Mouse (Mus musculus): ENCODE data around the gene Ankzf1. TPM values are rescaled to one million over a fixed set of nuclear protein-coding genes. Genes with fewer than 3 reads are reported as not detected.

The Ankzf1 gene
- total and polyA plus RNA-seq, 2 experiments, result 16.6 to 17.7 TPM

DNA sequence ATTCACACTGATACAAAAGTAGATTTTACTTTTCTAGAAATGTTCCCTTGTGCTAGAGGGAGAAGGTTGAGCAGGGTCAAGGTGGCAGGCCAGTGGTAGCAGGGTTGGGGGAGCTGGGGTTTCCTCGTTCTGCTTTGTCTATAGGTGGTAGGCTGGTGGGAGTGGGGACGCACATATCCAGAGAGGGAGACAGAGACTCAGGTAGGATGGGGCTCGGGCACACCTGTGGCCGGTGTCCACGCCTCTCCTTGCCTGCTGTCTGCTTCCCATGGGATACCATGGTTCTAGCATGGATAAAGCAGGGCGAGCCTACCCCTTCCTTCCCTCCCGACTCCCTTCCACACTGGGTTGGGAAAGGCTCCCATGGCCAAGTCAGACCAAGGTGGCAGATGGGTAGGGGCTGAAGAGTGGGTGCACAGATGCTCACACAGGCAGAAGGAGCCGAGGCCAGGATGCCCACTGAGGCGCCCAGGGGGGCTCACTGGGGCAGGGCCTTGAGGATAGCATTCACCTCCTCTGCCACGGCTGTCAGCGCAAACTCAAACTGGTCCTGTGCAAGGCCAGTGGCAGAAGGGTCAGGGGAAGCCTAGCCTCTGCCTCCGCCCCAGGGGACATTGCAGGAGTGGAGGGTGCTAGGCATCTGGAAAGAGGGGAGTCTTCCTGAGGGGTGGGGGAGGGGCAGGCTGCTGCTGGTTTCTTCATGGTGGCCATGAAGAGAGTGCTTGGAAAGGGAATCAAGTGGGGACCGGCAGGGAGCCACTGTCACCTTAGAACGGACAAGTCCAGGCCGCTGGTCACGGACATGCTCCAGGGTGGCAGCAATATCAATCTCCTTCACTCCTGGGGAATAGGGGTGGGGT, 55.4 kb downstream of the Ankzf1 start:
- peaks cover 2% of the 10 kb centered on the region for H3K4me1 ChIP-seq (ENCODE audit: control insufficient read depth, insufficient read depth, low read length)
- no peaks in the 10 kb centered on the region for H3K27me3 ChIP-seq (ENCODE audit: control insufficient read depth, insufficient read depth, low read length)
- no peaks in the 10 kb centered on the region for H3K36me3 ChIP-seq (ENCODE audit: control insufficient read depth, insufficient read depth, low read length)
- no peak for TF ChIP-seq CTCF (IDR thresholded peaks at IDR 0.05; ENCODE audit: low read depth, low read length)
- TF ChIP-seq POLR2A (IDR thresholded peaks at IDR 0.05; ENCODE audit: extremely low read depth, insufficient read depth, low read length), result no peak
- no peak for DNase-seq (ENCODE audit: extremely low read depth, low read depth, low spot score)
- H3K4me3 ChIP-seq (ENCODE audit: insufficient read depth, low read depth, low read length), result no peak overlapping the region
- WGBS, result 88% methylated on average over 16 of the region's 16 CpGs
- H3K79me2 ChIP-seq (ENCODE audit: control insufficient read depth, insufficient read depth, low read length), result no peaks in the 10 kb centered on the region
- no peak overlapping the region for H3K27ac ChIP-seq (replicated peaks; ENCODE audit: insufficient read depth, low read depth, low read length)
- no peak overlapping the region for H3K9ac ChIP-seq (ENCODE audit: low read depth, low read length)

DNA sequence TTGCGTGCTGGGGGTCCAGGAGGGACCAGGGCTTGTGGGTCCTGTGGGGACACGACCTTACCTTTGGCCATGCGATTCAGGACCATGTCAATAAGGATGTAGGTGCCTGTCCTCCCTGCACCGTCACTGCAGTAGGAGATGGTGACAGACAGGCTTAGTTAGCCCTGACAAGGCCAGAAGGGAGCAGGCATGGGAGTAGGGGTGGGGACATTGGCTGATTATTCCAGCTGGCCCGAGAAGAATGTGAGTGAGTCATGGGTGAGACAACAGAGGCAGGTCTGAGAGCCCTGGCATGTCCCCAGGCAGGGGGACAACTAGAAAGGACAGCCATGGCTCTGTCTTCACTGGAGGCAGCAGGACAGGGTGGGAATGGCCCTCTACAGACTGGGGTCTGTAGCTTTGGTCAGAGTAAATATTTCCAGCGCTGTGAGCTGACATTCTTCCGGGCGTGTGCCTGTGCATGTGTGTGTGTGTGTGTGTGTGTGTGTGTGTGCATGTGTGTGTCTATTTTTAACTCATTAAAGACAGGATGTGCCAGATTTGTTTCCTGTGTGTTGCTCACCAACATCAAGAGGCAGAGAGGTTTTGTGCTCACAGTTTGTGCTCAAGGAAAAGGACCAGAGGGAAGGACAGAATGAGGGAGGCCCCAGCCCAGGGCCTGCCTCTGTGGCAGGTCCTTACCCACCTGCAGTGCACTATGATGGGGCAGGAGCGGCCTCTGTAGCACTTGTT, 56.3 kb downstream of the Ankzf1 start:
- 49% methylated on average over 9 of the region's 9 CpGs for WGBS
- no peaks in the 10 kb centered on the region for H3K27me3 ChIP-seq (ENCODE audit: control insufficient read depth, insufficient read depth, low read length)
- no peaks in the 10 kb centered on the region for H3K79me2 ChIP-seq (ENCODE audit: control insufficient read depth, insufficient read depth, low read length)
- no peaks in the 10 kb centered on the region for H3K36me3 ChIP-seq (ENCODE audit: control insufficient read depth, insufficient read depth, low read length)
- no peak for DNase-seq (ENCODE audit: extremely low read depth, low read depth, low spot score)
- H3K27ac ChIP-seq (replicated peaks; ENCODE audit: insufficient read depth, low read depth, low read length), result no peak overlapping the region
- peaks cover 2% of the 10 kb centered on the region for H3K4me1 ChIP-seq (ENCODE audit: control insufficient read depth, insufficient read depth, low read length)
- no peak for TF ChIP-seq CTCF (IDR thresholded peaks at IDR 0.05; ENCODE audit: low read depth, low read length)
- TF ChIP-seq POLR2A (IDR thresholded peaks at IDR 0.05; ENCODE audit: extremely low read depth, insufficient read depth, low read length), result no peak
- H3K4me3 ChIP-seq (ENCODE audit: insufficient read depth, low read depth, low read length), result no peak overlapping the region
- no peak overlapping the region for H3K9ac ChIP-seq (ENCODE audit: low read depth, low read length)

Other genes with a start within 250 kb of the Ankzf1 start
- gene Ihh, start 240.5 kb upstream of the Ankzf1 start, total RNA-seq (2014; rRNA removed), result 0.55 and 0.87 TPM in 2 replicates
- 1.4 and 3.5 TPM in 2 replicates for gene Ihh, start 240.5 kb upstream of the Ankzf1 start, polyA plus RNA-seq (2012; rRNA removed)
- 1.1 and 1.9 TPM in 2 replicates for gene Nhej1, start 67.0 kb upstream of the Ankzf1 start, total RNA-seq (2014; rRNA removed)
- gene Nhej1, start 67.0 kb upstream of the Ankzf1 start, polyA plus RNA-seq (2012; rRNA removed), result 1.6 and 2.2 TPM in 2 replicates
- 0.20 TPM in 1 of 2 replicates, not detected in the other for gene Slc23a3, start 58.3 kb upstream of the Ankzf1 start, total RNA-seq (2014; rRNA removed)
- gene Slc23a3, start 58.3 kb upstream of the Ankzf1 start, polyA plus RNA-seq (2012; rRNA removed), result 0.10 and 0.15 TPM in 2 replicates
- 26.4 and 37.4 TPM in 2 replicates for gene Cnppd1, start 49.4 kb upstream of the Ankzf1 start, total RNA-seq (2014; rRNA removed)
- gene Cnppd1, start 49.4 kb upstream of the Ankzf1 start, polyA plus RNA-seq (2012; rRNA removed), result 33.5 and 44.3 TPM in 2 replicates
- gene Retreg2, start 49.4 kb upstream of the Ankzf1 start, total RNA-seq (2014; rRNA removed), result 77.6 and 103 TPM in 2 replicates
- gene Retreg2, start 49.4 kb upstream of the Ankzf1 start, polyA plus RNA-seq (2012; rRNA removed), result 284 and 310 TPM in 2 replicates
- gene Zfand2b, start 23.5 kb upstream of the Ankzf1 start, total RNA-seq (2014; rRNA removed), result 30.5 and 32.4 TPM in 2 replicates
- gene Zfand2b, start 23.5 kb upstream of the Ankzf1 start, polyA plus RNA-seq (2012; rRNA removed), result 79.7 and 81.4 TPM in 2 replicates
- gene Abcb6, start 11.8 kb upstream of the Ankzf1 start, total RNA-seq (2014; rRNA removed), result 56.1 and 66.6 TPM in 2 replicates
- 88.7 and 106 TPM in 2 replicates for gene Abcb6, start 11.8 kb upstream of the Ankzf1 start, polyA plus RNA-seq (2012; rRNA removed)
- 23.5 and 35.8 TPM in 2 replicates for gene Atg9a, start within 50 bp of the Ankzf1 start, total RNA-seq (2014; rRNA removed)
- 75.0 and 75.4 TPM in 2 replicates for gene Atg9a, start within 50 bp of the Ankzf1 start, polyA plus RNA-seq (2012; rRNA removed)
- gene Glb1l, start 18.7 kb downstream of the Ankzf1 start, total RNA-seq (2014; rRNA removed), result 3.7 and 4.8 TPM in 2 replicates
- gene Glb1l, start 18.7 kb downstream of the Ankzf1 start, polyA plus RNA-seq (2012; rRNA removed), result 2.1 and 2.5 TPM in 2 replicates
- gene Stk16, start 18.7 kb downstream of the Ankzf1 start, total RNA-seq (2014; rRNA removed), result 57.3 and 63.5 TPM in 2 replicates
- gene Stk16, start 18.7 kb downstream of the Ankzf1 start, polyA plus RNA-seq (2012; rRNA removed), result 190 and 221 TPM in 2 replicates
- gene Tuba4a, start 27.7 kb downstream of the Ankzf1 start, total RNA-seq (2014; rRNA removed), result 80.9 and 117 TPM in 2 replicates
- 242 and 267 TPM in 2 replicates for gene Tuba4a, start 27.7 kb downstream of the Ankzf1 start, polyA plus RNA-seq (2012; rRNA removed)
- not detected in 2 replicates for gene A630095N17Rik, start 40.0 kb downstream of the Ankzf1 start, total RNA-seq (2014; rRNA removed)
- gene A630095N17Rik, start 40.0 kb downstream of the Ankzf1 start, polyA plus RNA-seq (2012; rRNA removed), result not detected in 2 replicates
- gene Dnajb2, start 44.3 kb downstream of the Ankzf1 start, total RNA-seq (2014; rRNA removed), result 25.4 and 30.3 TPM in 2 replicates
- 55.9 and 60.4 TPM in 2 replicates for gene Dnajb2, start 44.3 kb downstream of the Ankzf1 start, polyA plus RNA-seq (2012; rRNA removed)
- gene Ptprn, start 72.4 kb downstream of the Ankzf1 start, total RNA-seq (2014; rRNA removed), result under 0.01 and 0.13 TPM in 2 replicates
- gene Ptprn, start 72.4 kb downstream of the Ankzf1 start, polyA plus RNA-seq (2012; rRNA removed), result not detected in 2 replicates
- 0.28 and 1.5 TPM in 2 replicates for gene Resp18, start 86.3 kb downstream of the Ankzf1 start, total RNA-seq (2014; rRNA removed)
- gene Resp18, start 86.3 kb downstream of the Ankzf1 start, polyA plus RNA-seq (2012; rRNA removed), result not detected in 2 replicates
- 89.8 and 102 TPM in 2 replicates for gene Dnpep, start 125.8 kb downstream of the Ankzf1 start, total RNA-seq (2014; rRNA removed)
- 106 and 111 TPM in 2 replicates for gene Dnpep, start 125.8 kb downstream of the Ankzf1 start, polyA plus RNA-seq (2012; rRNA removed)
- 3.1 and 4.0 TPM in 2 replicates for gene Des, start 168.2 kb downstream of the Ankzf1 start, total RNA-seq (2014; rRNA removed)
- 2.4 and 2.5 TPM in 2 replicates for gene Des, start 168.2 kb downstream of the Ankzf1 start, polyA plus RNA-seq (2012; rRNA removed)
- 0.55 and 1.5 TPM in 2 replicates for gene Speg, start 183.1 kb downstream of the Ankzf1 start, total RNA-seq (2014; rRNA removed)
- gene Speg, start 183.1 kb downstream of the Ankzf1 start, polyA plus RNA-seq (2012; rRNA removed), result 1.7 and 3.4 TPM in 2 replicates
- gene Gmppa, start 243.8 kb downstream of the Ankzf1 start, total RNA-seq (2014; rRNA removed), result 18.3 and 19.9 TPM in 2 replicates
- gene Gmppa, start 243.8 kb downstream of the Ankzf1 start, polyA plus RNA-seq (2012; rRNA removed), result 49.8 and 86.4 TPM in 2 replicates

All from liver, adult 2 months (tissue).